Mouse (Mus musculus) erythroblast, embryonic 14.5 days (primary cell): Measurements from ENCODE around the gene Tlr4.

Source experiments
- GATA1 ChIP-seq: IDR thresholded peaks from 2 replicates; pipeline ENCODE4 v1.6.1; 2012; ENCODE audit warnings: low read length, inconsistent platforms, mixed read lengths
- TAL1 ChIP-seq: IDR thresholded peaks from 3 replicates; pipeline ENCODE4 v1.6.1; 2012; ENCODE audit warnings: low read length, inconsistent platforms, mixed read lengths

- TF ChIP-seq TAL1 (no peak), GATA1 (no peak)
Observed at GRCm38 (mm10) chr4:66821171-66821570, 6.2 kb upstream of the Tlr4 start.
